Mouse (Mus musculus) left cerebral cortex, postnatal 25 days (tissue): ENCODE results near the gene Sccpdh. TPM values are rescaled to one million over a fixed set of nuclear protein-coding genes. Genes with fewer than 3 reads are reported as not detected.
A peak's percentile ranks its signal among the peaks of the same experiment; 100 is the strongest.

Experiments
- DNase-seq, 2 experiments: peaks; one replicate each; pipeline ENCODE4 v3.0.0; 2022; ENCODE audit warnings: low spot score in 2 of 2, mixed read lengths in 1 of 2
- intact Hi-C: fragments of 180-260 bp; cut with DNase I; formaldehyde crosslinking; loops from one replicate; pipeline ENCODE4 v1.15.1; 2025
- total RNA-seq, 2 experiments: library from RNA; stranded (reverse); gene quantifications; 2 replicates each; pipeline ENCODE4 v1.2.3; 2021

Sccpdh gene
- total RNA-seq, 2 experiments from 2014 or later: 60.6 to 63.6 TPM

- no peak for DNase-seq
- intact Hi-C loops: no loop called here
Observed at GRCm38 (mm10) chr1:179715786-179716185, 47.8 kb downstream of the Sccpdh start.

GRCm38 (mm10) chr1:179722811-179723469 is 54.9 kb downstream of the Sccpdh start:
- DNase-seq: no peak
- intact Hi-C loops: no loop called here

GRCm38 (mm10) chr1:179728661-179729060 is 60.7 kb downstream of the Sccpdh start:
- intact Hi-C loops: no loop called here
- DNase-seq: no peak

- intact Hi-C loops: loop anchor here (10.0 kb wide), 2 partner anchors 87 to 197 kb away; no protein-coding TSS in a partner anchor
- DNase-seq: no peak
Observed at GRCm38 (mm10) chr1:179731391-179731790, 63.4 kb downstream of the Sccpdh start.

- intact Hi-C loops: loop anchor here (5.0 to 10.0 kb wide), 3 partner anchors 90 to 227 kb away; no protein-coding TSS in a partner anchor
Observed at GRCm38 (mm10) chr1:179734500-179735474, 66.8 kb downstream of the Sccpdh start.

GRCm38 (mm10) chr1:179736483-179736882 is 68.5 kb downstream of the Sccpdh start:
- intact Hi-C loops: loop anchor here (5.0 to 10.0 kb wide), 3 partner anchors 92 to 229 kb away; no protein-coding TSS in a partner anchor
- DNase-seq: no peak

More at GRCm38 (mm10) chr1:179734500-179735474, 66.8 kb downstream of the Sccpdh start:
- peak; percentile 56 to 70 for DNase-seq

Other genes with a start within 250 kb of the Sccpdh start
- 10 to 100 TPM; 22.1 to 23.6 TPM for gene Smyd3, start 150.2 kb upstream of the Sccpdh start, total RNA-seq
- 10 to 100 TPM; 25.0 to 25.6 TPM for gene Tfb2m, start 121.9 kb upstream of the Sccpdh start, total RNA-seq
- gene Cnst, start 121.8 kb upstream of the Sccpdh start, total RNA-seq: 10 to 100 TPM; 35.4 to 37.6 TPM
- gene Kif28, start 77.1 kb downstream of the Sccpdh start, total RNA-seq: under 1 TPM in 1 of 2 experiments, not detected in 1; 0.23 TPM
- gene Gm10518, start 135.2 kb downstream of the Sccpdh start, total RNA-seq: not detected
- 10 to 100 TPM; 30.4 to 34.8 TPM for gene Ahctf1, start 135.5 kb downstream of the Sccpdh start, total RNA-seq